Mouse (Mus musculus) induced T-regulatory cell, adult 2 months (primary cell): ENCODE data around the gene Pofut2.

Experiments
- DNase-seq: peaks from one replicate; pipeline ENCODE4 v3.0.0-alpha.2; 2012; ENCODE audit warnings: low read depth

The Pofut2 gene

GRCm38 (mm10) chr10:77266281-77266680, 7.3 kb downstream of the Pofut2 start:
- DNase-seq: no peak

- no peak for DNase-seq
These were observed 8.0 kb downstream of the Pofut2 start for GRCm38 (mm10) chr10:77267027-77267426.

- no peak for DNase-seq
These were observed 10.1 kb downstream of the Pofut2 start for GRCm38 (mm10) chr10:77269129-77269528.

- peak; percentile 64 for DNase-seq
These were observed 14.1 kb downstream of the Pofut2 start for GRCm38 (mm10) chr10:77272980-77273730.

- no peak for DNase-seq
These were observed 14.8 kb downstream of the Pofut2 start for GRCm38 (mm10) chr10:77273798-77274197.

GRCm38 (mm10) chr10:77282085-77282484, 23.1 kb downstream of the Pofut2 start:
- peak; percentile 32 for DNase-seq

GRCm38 (mm10) chr10:77282822-77283221, 23.8 kb downstream of the Pofut2 start:
- DNase-seq: peak; percentile 88

GRCm38 (mm10) chr10:77284832-77285231, 25.8 kb downstream of the Pofut2 start:
- no peak for DNase-seq

- DNase-seq: no peak
These were observed 28.6 kb downstream of the Pofut2 start for GRCm38 (mm10) chr10:77287626-77288025.

- no peak for DNase-seq
These were observed 29.7 kb downstream of the Pofut2 start for GRCm38 (mm10) chr10:77288639-77289195.

- no peak for DNase-seq
These were observed 30.5 kb downstream of the Pofut2 start for GRCm38 (mm10) chr10:77289559-77289958.

- no peak for DNase-seq
These were observed 31.8 kb downstream of the Pofut2 start for GRCm38 (mm10) chr10:77290624-77291366.

- no peak for DNase-seq
These were observed 35.7 kb downstream of the Pofut2 start for GRCm38 (mm10) chr10:77294691-77295090.

- DNase-seq: no peak
These were observed 39.6 kb downstream of the Pofut2 start for GRCm38 (mm10) chr10:77298621-77299020.

GRCm38 (mm10) chr10:77299194-77299593, 40.2 kb downstream of the Pofut2 start:
- no peak for DNase-seq

GRCm38 (mm10) chr10:77300237-77300933, 41.4 kb downstream of the Pofut2 start:
- DNase-seq: no peak

- no peak for DNase-seq
These were observed 41.9 kb downstream of the Pofut2 start for GRCm38 (mm10) chr10:77300934-77301297.

GRCm38 (mm10) chr10:77304362-77304761, 45.3 kb downstream of the Pofut2 start:
- no peak for DNase-seq

GRCm38 (mm10) chr10:77304840-77305533, 46.0 kb downstream of the Pofut2 start:
- DNase-seq: no peak

- DNase-seq: no peak
These were observed 46.7 kb downstream of the Pofut2 start for GRCm38 (mm10) chr10:77305766-77306165.

GRCm38 (mm10) chr10:77308978-77309377, 50.0 kb downstream of the Pofut2 start:
- DNase-seq: no peak

- DNase-seq: no peak
These were observed 55.8 kb downstream of the Pofut2 start for GRCm38 (mm10) chr10:77314711-77315266.
